Mouse (Mus musculus) frontal cortex, adult 2 months (tissue): ENCODE measurements around the gene Etfrf1. TPM values are rescaled to one million over a fixed set of nuclear protein-coding genes. Genes with fewer than 3 reads are reported as not detected.
A peak's percentile ranks its signal among the peaks of the same experiment; 100 is the strongest.

Source experiments
- DNase-seq, 2 experiments: peaks; one replicate each; pipeline ENCODE4 v3.0.0; 2022; ENCODE audit warnings: low spot score in 1 of 2; ENCODE audit errors: extremely low spot score in 1 of 2
- polyA plus RNA-seq: library from polyadenylated mRNA; depleted of rRNA; stranded (reverse); fragments of >200 nt; gene quantifications from 2 replicates; pipeline ENCODE4 v1.2.3, GENCODE M21; 2012; rRNA removed

Etfrf1 gene
- polyA plus RNA-seq, 1 experiment, result 29.5 TPM

- DNase-seq, result no peak
These were observed 4.9 kb downstream of the Etfrf1 start for GRCm38 (mm10) chr6:145215826-145216225.

DNA sequence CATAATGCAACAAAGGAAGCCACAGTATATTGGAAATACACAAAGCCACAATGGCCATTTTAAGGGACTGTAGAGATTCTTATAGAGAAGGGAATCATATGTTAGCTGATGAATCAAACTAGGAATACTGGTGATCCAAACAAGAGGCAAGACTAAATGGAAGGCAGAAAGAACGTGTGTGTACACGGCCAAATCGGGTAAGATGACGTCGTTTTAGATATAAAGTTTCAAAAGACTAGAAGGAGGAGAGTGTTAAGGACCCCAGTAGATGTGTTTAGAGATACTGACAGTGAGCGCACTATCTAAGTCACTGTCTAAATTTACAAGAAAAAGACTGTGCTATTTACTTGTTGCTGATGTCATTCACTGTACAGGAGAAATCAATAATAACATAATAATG is 13.3 kb downstream of the Etfrf1 start:
- DNase-seq, result no peak

GRCm38 (mm10) chr6:145226296-145226695 is 15.4 kb downstream of the Etfrf1 start:
- DNase-seq, result no peak

GRCm38 (mm10) chr6:145234391-145234790 is 23.5 kb downstream of the Etfrf1 start:
- DNase-seq, result no peak

DNA sequence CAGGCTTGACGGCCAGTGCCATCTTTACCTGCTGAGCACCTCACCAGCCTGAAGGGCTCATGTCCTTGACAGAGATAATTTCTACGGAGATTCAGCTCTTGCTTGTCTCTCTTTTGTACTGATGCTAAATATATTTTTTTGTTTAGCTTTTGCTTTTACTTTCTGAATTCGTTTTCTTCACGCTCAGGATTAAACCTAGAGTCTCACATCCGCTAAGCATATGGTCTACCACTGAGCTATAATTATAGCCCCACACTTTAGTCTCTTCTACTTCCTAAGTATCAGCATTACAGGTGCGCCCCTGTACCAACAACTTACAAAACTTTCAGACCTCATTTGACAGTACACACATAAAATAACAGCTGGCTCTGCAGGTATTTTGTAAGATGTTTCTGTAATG is 24.4 kb downstream of the Etfrf1 start:
- DNase-seq, result no peak

- no peak for DNase-seq
These were observed 26.2 kb downstream of the Etfrf1 start for GRCm38 (mm10) chr6:145237148-145237547.

DNA sequence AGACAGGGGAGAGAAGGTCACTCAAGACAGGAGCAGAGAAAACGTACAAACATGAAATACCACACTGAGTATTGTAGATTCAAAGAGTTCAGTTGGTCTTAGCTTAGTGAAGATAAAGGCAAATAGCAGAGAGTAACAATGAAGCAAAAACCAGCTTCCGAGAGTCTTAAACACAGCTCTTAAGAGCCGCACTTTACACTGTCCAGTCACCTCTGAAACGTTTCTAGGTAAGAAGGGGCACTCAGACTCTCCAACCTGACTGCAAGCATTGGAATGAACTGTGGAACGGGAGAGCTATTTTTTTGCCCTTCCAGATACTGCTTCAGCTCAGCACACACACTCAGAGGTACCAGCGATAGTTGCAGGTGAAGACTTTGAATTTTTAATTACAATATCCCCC is 29.4 kb downstream of the Etfrf1 start:
- DNase-seq, result no peak

- DNase-seq, result peak in 1 of 2 experiments; percentile 50
These were observed 31.6 kb downstream of the Etfrf1 start for GRCm38 (mm10) chr6:145242521-145242920.

- DNase-seq, result no peak
These were observed 35.9 kb downstream of the Etfrf1 start for GRCm38 (mm10) chr6:145246841-145247240.

DNA sequence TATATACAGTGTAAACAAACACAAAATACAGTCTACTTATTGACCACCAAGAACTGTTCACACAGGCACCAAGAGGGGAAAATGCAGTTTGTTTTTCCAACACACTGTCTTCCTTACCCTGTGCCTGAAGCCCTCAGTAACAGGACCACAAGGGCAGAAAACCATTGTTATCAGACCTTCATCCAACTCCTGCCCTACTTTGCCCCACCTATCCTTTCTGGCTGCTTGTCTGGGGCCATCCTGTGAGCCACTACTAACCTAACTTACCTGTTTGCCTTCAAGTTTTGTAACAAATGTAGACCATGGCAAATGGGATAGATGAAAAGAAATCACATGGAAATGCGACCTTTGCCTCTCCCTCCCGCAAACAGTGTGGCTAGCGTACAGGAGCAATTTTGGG is 37.0 kb downstream of the Etfrf1 start:
- DNase-seq, result no peak

DNA sequence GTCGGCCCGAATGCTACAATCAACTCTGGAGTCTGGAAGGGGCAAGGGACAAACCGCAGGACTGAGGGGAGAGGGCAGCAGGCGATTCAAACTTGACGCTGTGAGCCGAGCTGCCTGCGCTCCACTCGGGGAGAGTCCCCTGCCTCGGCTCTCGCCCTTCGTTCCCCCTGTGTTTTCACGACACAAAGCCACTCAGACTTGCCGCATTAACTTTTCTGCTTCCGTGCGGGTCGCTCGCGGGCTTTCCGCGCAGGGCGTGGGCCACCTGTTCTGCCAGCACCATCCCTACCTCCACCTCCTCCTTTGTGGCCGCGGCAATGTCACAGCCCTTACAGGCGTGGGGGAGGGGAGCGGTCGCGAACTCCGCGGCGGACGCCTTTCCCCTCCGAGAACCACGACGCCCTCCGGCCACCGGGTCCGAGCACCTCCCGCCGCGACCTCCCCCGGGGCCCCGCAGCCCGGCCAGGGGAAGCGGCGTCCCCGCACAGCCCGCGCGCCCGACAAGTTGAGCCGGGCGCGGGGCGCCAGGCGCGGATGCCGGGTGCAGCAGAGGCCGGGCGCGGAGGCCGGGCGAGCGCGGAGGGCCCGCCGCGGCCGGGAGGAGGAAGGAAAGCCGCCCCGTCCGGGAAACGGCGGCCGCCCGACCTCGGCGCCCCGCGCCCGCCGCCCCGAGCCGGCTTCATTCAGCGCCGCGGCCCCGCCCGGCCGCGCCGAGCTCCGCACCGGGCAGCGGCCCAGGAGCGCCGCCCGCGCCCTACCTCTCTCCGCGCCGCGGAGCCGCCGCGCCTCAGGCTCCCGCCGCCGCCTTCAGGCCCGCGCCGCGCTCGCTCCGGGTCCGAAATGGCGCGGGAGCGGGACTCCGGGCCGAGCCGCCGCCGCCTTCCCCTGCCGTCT is 38.6 kb downstream of the Etfrf1 start:
- peak; percentile 9 to 34 for DNase-seq

DNA sequence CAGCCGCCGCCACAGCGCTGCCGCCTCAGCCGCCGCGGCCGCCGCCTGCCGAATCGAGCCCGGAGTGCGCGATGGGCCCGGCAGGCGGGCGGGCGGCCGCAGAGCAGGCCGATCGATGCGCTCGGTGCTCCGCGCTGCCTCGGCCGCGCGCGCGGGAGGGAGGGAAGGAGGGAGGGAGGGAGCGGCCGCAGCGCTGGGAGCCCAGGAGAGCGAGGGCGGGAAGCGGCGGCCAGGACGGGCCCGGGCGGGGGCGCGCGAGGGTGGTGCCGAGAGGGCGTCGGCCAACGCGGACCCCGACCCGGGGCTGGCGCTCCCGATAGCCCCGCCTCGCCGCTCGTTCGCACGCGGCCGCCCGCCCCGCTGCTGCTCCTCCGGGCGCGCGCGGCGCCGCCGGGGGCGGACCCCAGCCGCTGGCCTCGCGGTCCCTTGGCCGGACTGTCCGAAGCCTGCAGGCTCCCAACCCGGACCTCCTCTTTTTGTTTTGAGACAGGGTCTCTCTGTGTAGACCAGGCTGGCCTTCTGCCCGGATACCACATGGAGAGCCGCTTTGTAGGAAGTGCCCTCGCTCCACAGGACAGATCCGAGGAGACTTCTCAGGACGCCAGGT is 39.4 kb downstream of the Etfrf1 start, which contains the start of gene Kras:
Gene Kras, minus strand, starts transcription at position 55 of the 607 bp plus-strand sequence.
- peak; percentile 36 to 79 for DNase-seq

- DNase-seq, result peak; percentile 42 to 71
These were observed 39.9 kb downstream of the Etfrf1 start for GRCm38 (mm10) chr6:145250820-145251219.

GRCm38 (mm10) chr6:145255952-145256700 is 45.2 kb downstream of the Etfrf1 start:
- DNase-seq, result no peak

GRCm38 (mm10) chr6:145256701-145257073 is 45.8 kb downstream of the Etfrf1 start:
- no peak for DNase-seq

- no peak for DNase-seq
These were observed 51.4 kb downstream of the Etfrf1 start for GRCm38 (mm10) chr6:145262314-145262713.

Other genes with a start within 250 kb of the Etfrf1 start
- 33.3 and 38.0 TPM in 2 replicates for gene Bcat1, start 134.9 kb upstream of the Etfrf1 start, polyA plus RNA-seq
- gene Lrmp, start 95.5 kb upstream of the Etfrf1 start, polyA plus RNA-seq, result 3.2 and 5.2 TPM in 2 replicates
- 1.0 and 1.1 TPM in 2 replicates for gene Casc1, start 129 bp upstream of the Etfrf1 start, polyA plus RNA-seq
- 43.6 and 48.2 TPM in 2 replicates for gene Kras, start 39.1 kb downstream of the Etfrf1 start, polyA plus RNA-seq